Mouse (Mus musculus): ENCODE results near the gene Itpr3.
A peak's percentile ranks its signal among the peaks of the same experiment; 100 is the strongest.

Itpr3 gene

DNA sequence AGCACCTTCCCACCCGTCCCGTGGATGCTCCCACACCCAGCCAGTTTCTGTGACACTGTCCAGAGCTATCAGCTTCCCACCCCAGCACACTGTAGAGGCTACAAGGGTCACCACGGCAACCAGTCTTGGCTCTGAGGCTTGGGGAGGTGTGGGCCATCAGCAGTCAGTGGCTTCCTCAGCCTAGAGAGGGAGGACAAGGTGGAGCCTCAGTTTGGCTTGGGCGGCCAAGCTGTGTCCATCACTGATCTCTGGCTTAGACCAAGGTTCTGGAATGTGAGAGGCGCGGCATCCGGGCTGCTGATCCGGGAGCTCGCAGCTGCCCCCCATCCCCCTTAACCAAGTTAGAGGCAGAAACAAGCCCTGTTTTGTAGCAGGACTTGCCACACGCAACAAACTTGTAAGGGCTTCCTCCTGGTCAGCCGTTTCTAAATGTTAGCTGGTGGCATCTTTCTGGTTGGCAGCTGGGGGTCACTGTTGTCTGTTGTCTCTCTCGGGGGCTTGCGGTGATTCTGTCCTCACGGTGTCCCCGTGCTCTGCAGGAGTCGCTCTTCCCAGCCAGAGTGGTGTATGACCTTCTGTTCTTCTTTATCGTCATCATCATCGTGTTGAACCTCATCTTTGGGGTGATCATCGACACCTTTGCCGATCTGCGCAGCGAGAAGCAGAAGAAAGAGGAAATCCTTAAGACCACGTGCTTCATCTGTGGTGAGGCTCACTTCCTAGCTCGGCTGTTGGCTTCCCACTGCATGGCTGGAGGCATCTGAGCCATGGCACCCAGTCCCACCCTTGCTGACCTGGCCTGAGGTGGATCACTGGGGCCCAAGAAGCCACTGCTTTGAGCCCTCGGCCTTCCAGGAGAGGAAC lies 61.8 kb downstream of the Itpr3 start:
- no peak for DNase-seq (ENCODE audit: extremely low spot score, low spot score)

DNA sequence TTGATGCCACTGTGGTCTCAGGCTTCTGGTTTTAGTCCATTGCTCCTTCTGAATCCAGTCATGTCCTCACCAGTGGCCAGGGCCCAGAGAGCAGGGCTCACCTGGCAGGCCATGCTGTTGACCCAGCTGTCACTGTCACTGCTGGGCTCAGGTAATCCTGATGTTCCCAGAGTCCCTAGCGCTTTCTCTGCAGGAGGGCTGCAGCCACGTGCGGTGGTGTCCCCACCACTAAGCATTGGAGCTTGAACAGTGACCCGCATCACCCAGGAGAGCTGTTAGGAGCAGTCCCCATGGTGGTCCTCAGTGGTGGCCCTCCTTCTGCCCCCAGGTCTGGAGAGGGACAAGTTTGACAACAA lies 62.4 kb downstream of the Itpr3 start:
- no peak for DNase-seq (ENCODE audit: extremely low spot score, low spot score)

DNA sequence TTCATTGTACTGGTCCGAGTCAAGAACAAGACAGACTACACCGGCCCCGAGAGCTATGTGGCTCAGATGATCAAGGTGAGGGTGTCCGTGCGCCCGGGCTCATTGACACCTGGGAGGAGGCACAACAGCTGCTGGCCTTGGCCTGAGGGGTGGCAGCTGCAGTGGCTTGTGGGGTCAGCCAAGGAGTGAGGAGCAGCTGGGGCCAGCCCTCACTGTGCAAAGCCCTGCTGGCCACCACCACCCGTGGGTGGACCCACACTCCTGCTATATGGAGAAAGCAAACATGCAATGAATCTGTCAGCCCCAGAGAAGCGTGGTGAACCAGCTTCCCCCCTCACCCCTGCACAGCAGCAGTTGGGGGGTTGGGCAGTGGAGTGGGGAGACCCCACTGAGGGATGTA lies 62.9 kb downstream of the Itpr3 start:
- DNase-seq (ENCODE audit: extremely low spot score, low spot score), result no peak

DNA sequence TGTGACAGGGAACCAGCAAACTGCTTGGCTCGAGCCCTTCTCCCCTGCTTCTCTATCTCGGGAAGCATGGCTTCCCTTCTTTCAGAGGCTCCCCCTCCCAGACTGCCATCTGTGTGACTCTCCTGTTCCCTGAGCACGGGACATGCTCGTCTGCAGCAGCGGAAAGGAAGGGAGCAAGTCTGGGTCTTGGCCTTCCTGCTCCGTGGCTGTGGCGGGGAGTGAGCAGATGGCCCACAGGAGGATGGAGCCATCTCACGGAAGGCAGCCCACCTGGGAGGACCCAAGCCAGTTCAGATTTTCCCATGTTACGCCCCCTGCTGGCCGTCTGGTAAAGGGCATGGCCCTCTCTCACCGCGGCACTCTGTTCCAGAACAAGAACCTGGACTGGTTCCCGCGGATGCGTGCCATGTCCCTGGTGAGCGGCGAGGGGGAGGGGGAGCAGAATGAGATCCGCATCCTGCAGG lies 63.5 kb downstream of the Itpr3 start:
- peak; percentile 79 for DNase-seq (ENCODE audit: extremely low spot score, low spot score)

DNA sequence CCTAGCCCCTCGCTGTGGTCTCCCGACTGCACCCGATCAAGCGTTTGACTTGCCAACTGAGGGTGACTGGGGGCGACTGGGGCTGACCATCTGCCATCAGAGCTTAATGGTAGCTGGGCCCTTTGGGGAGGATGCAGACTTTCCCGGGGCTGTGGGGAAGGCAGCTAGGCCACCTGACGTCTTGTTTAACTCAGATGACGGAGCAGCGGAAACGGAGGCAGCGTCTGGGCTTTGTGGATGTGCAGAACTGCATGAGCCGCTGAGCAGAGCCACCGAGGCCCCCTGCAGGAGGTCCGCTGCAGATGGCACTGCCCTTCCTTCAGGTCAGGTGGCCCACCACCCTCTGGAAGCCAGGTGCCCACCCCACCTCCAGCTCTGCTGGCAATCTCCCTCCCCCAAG lies 64.2 kb downstream of the Itpr3 start:
- peak; percentile 34 for DNase-seq (ENCODE audit: extremely low spot score, low spot score)

DNA sequence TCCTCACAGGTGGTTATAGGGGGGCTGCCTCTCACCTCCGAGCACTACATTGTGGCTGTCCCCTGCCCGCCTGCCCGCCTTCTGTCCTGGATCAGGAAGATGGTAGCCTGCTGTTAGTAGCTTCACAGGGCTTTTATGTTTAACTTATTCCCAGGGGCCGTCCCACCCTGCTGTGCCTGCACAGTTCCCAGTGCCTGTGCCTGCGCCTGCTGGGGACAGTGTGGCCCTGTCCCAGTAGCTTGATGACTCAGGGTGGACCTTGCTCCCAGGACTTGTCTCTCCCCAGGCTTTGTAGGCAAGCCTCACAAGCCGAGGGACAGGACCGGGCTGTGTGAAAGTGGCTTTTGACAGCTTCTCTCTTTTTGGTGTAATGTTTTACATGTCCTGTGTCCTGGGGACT lies 64.7 kb downstream of the Itpr3 start:
- DNase-seq (ENCODE audit: extremely low spot score, low spot score), result no peak

DNA sequence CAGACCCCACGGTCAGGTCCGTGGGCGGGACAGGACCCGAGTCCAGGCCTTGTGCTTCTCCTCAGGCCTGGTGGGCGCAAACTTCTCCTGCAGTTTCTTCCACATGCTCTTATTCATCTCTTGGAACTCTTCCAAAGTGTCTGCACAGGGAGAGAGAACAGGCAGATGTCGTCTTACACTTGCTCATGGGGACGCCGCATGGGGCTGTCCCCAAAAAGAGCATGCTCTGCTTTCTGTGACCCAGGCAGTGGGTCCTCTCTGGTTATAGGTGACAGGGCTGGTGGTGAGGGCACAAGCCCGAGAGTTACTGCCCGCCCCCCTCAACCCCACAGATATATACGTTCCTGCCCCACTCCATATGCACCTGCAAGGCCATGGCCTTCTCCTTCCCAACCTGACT lies 65.6 kb downstream of the Itpr3 start:
- DNase-seq (ENCODE audit: extremely low spot score, low spot score), result no peak

DNA sequence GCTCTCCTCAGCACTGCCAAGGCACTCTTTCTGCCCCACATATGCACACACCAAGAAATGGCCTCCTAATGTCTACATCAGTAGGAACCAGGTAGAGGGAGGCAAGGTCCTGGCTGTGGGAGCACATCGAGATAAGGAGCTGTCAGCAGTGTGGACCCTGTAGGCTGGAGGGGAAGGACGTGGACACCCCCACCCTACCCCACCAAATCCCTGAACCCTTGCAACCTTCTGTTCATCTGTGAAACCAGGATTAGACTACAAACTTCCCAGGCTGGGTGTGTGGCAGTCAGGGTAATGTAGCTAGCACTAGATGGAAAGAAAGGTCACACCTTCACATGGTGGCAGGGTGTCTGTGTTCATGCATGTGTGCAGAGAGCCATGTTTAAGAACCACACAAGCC lies 66.0 kb downstream of the Itpr3 start:
- no peak for DNase-seq (ENCODE audit: extremely low spot score, low spot score)

DNA sequence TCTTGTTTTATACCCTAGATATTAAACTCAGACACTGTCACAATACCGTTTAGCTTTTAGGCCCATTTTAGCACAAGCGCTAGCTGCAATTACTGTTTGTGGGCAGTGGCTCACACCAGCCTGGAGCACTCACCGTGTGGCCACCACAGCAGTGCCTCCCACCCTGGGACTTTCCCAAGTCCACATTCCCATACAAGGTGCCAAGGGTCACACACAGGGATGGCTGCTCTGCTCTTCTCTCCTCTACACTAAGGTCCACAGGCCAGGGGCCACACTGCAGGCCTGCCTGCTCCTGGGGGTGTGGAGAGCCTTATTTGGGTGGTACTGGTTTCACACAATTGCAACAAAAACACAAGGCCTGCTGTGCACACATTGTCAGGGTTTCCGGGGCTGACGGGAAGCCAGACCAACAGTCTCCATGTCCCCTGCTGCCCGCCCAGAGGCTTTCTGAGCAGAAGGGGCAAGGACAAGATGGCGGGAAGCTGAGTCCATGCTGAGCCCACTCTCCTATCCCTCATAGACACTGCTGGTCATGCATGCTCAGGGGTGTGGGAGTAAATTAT lies 66.8 kb downstream of the Itpr3 start:
- no peak for DNase-seq (ENCODE audit: extremely low spot score, low spot score)

DNA sequence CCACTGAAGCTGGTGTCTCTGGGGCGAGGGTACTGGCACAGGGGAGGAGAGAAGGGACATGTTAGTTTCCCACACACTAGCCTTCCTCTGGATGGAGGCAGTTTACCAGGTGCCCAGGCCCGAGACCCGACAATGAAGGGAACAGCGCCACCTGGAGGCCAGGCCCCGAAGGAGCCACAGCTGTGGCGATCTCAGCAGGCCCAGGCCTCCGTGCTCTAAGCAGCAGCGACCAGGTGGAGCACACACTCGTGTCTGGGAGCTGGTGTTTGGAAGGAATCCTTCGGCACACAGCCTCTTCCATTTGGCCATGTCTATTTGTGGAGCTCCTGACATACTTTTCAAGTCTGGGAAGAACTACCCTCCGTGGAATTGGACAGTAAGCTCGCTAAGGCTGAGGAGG lies 68.1 kb downstream of the Itpr3 start:
- peak; percentile 81 for DNase-seq (ENCODE audit: extremely low spot score, low spot score)

DNA sequence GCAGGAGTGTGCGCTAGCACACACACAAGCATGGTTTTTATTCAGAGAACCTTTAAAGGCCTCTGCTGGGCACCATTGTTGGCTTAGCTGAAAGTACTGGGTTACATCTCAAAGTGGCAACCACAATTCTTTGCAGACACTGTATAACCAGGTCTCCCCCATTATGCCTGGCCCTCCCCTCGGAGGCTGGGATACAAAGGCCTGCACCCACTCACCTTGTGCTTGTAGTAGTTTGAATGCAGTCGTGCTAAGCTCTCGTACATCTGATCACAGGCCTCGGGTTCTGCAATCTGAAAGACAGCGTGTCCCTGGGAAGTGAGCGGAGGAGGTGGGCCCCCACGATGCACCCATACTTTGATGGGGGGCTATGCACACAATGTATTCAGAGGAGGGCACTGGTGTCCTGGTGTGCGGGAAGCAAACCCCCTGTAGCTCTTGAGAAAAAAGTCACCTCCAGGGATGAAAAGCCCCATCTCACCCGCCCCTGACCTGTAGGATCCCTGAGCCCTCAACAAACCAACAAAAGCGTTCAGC lies 68.6 kb downstream of the Itpr3 start:
- DNase-seq (ENCODE audit: extremely low spot score, low spot score), result no peak

DNA sequence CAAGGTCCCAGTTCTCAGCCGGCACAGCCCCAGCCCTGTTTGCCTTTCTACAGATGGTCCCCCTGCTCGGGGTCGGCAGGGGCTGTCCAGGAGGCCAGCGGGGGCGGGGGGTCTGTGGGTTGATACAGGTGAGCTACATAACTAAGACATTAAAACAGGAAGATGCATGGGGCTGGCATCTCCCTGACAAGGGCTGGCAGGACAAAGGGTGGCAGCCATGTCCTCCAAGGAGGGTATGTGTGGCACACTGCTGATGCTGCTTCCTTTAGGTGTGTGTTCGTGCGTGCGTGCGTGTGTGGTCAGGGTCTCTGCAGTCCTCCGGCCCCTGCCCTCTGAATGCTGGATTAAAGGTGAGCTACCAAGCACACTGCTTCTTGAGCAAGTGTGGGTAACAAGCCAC lies 69.9 kb downstream of the Itpr3 start:
- no peak for DNase-seq (ENCODE audit: extremely low spot score, low spot score)

DNA sequence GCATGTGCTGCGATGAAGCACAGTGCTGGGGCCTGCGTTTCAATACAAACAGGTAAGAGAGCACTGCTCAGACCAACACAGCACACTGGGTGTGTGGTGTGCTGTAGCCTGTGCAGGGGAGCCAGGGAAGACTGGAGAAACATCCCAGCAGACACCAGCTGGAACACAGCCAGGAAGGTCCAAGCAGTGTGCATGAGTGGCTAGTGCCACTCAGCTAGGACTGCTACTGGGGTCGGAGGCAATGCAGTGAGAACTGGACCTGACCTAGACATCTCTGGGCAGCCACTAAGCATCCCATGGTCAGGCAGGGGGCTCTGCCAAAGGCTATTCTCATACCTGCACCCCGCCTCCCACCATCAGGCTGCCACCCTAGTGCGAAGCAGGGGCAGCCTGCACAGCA lies 71.1 kb downstream of the Itpr3 start:
- DNase-seq (ENCODE audit: extremely low spot score, low spot score), result no peak

DNA sequence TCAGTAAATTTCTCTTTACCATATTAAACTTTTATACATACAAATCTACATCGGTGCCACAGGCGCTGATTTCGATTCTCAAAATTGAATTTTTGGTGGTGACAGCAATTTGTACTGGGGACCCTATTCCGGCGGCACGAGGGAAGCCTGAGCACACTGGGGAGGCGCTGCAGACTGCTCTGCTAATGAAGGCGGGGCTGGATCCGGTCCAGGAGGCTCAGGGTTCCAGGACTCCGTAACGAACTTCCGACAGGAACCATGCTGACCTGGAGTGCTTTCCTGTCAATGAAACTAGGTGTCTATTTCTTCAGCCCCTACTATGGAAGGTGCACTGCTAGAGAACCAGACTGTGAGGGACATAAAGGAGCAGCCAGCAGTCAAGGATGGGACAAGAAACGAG lies 72.2 kb downstream of the Itpr3 start:
- no peak for DNase-seq (ENCODE audit: extremely low spot score, low spot score)

DNA sequence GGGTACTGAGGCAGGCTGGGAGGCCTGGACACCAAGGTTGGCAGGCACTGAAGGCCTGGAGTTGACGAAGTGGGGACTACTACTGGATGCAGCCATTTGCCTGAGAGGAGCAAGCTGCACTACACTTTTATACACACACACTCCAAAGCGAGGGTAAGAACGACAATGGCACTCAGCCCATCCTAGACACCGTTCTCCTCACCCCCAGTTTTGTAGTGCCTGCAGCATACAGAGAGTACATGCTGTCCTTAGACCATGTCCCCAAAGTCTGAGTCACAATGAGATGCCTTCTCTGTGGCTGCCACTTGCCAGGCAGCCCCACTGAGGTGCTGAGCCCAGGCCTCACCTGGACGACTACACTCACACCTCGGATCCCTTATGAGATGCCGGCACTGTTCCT lies 72.7 kb downstream of the Itpr3 start:
- DNase-seq (ENCODE audit: extremely low spot score, low spot score), result no peak

DNA sequence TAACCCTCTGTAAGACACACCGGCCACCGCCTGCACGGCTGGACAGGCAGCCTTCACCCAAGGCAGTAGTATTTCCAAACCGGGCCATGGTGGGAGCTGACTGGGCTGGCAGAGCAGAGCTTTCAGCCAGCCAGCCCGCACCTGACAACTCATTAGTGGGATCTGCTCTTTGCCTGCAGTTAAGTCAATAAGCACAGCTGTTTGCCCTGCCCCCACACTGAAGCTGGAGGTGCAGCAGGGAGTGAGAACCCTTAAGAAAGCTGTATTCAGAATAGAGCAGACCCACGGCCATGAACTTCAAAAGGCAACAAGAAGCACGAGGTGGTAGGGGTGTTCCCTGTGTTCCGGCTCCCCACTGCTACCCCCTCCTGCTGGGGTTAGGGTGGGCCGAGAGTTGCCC lies 73.1 kb downstream of the Itpr3 start:
- no peak for DNase-seq (ENCODE audit: extremely low spot score, low spot score)

DNA sequence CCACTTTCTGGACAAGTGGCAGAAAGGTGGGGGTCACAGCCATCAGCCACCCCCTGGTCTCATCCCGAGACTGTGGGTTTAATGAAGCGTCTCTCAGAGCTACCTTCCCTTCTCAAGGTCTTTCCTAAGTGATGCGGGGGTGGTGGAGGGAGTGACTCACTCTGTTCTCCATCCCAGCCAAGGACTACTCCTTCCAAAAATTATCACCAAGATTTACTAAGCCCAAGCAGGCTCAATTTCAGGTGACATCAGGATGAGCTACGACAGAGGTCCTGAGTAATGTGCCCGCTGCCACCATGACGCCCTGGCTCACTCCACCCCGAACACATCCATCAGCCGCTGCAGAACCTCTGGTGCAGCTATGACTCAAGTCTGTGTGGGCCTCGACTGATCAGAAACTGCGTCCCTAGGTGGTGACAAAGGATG lies 74.1 kb downstream of the Itpr3 start:
- no peak for DNase-seq (ENCODE audit: extremely low spot score, low spot score)

DNA sequence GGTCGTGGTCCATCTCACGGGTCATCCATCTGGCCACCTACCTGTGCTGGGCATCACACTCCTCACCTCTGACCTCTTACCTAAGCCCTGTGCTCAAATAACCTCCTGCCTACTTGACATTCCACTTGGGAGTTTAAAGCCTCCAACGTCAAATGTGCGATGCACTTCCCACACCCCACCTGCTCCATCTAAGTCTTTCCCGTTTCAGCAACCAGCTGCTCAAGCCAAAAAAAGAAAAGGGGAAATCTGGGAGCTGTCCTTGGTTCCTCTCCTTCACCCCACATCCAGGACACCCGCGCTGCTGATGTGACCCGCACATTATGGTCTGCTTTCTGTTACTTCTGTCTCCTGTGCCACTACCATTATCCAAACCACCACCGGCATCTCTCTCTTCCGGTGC lies 75.1 kb downstream of the Itpr3 start:
- DNase-seq (ENCODE audit: extremely low spot score, low spot score), result no peak

DNA sequence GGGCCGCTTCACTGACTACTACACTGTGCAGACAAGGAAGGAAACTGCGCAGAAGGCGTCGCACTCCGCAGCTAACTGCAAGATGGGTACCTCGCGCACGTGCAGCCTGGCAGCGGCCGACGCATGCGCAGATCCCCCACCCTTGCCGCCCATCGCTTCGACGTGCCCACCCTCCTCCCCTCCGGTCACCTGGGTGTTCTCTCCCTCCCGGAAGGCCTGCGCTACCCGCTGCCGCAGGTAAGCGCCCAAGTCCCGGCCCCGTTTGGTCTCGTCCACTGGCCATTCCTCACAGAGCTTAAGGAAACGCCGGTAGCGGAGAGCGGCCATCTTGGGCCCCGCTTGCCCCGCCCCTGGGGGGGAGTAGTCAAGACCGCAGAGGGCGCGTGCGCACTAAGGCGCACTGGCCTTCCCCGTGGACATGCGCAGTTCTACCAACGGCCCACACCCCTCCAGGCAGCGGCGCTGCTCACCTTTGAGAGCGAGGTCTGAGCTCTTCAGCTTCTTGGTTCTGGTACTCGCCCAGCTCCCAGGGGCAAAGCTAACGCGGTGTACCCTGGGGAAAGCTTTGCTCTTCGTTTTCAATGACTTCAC lies 76.5 kb downstream of the Itpr3 start, which contains the start of gene Uqcc2:
Gene Uqcc2 (minus strand): TSS at position 366 of the 591 bp plus-strand sequence.
- peak; percentile 98 for DNase-seq (ENCODE audit: extremely low spot score, low spot score)

DNA sequence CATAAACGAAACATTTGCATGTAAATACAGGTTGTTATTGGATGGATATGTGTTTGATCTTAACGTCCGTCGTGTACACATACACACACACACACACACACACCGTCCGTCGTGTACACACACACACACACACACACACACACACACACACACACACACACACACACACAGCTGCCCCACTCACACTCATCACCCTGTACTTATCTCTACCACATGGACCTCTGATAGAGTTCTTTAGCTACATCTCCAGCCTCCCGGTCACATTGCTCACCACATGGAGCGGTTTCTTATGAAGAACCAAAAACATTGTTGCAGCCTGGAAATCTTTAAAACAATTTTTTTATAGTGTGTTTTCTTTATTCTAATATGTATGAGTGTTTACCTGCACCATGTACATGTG lies 77.1 kb downstream of the Itpr3 start:
- no peak for DNase-seq (ENCODE audit: extremely low spot score, low spot score)

DNA sequence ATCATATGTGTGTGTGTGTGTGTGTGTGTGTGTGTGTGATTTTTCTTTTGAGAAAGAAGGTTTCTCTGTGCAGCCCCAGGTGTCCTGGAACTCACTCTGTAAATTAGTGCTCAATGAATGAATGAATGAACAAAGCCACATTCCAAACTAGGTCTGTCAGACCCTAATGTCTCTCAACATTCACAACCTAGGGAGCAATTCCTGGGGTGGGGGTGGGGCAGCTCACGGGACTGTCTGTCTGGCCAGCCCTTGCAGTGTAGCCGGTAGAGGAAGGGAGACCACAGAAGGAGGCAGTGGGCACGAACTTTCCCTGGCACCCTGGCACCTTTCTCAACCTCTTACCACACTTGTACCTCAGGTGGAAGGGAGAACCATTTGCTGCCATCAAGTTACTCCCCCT lies 77.6 kb downstream of the Itpr3 start:
- no peak for DNase-seq (ENCODE audit: extremely low spot score, low spot score)

DNA sequence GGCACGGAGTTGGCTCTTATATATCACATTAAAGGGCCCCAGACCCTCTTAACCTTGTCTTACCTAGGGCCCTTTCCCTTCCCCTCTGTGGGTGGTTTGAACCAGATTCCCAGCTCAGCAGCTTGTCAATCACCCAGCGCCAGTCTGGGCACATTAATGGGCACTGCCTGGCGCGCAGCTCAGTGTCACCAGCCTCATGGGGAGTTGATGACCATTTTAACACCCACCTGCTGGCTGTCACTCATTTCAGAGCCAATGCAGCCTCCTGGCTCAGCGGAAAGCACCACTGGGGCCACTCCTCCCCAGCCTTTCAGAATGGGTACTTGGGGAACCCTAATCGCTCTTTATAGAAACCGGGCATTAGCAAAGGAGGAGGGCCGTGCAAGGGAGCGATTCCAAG lies 81.3 kb downstream of the Itpr3 start:
- no peak for DNase-seq (ENCODE audit: extremely low spot score, low spot score)
